8 mouse cellular contexts compared by ENCODE assay signal in the genomic region with DNA sequence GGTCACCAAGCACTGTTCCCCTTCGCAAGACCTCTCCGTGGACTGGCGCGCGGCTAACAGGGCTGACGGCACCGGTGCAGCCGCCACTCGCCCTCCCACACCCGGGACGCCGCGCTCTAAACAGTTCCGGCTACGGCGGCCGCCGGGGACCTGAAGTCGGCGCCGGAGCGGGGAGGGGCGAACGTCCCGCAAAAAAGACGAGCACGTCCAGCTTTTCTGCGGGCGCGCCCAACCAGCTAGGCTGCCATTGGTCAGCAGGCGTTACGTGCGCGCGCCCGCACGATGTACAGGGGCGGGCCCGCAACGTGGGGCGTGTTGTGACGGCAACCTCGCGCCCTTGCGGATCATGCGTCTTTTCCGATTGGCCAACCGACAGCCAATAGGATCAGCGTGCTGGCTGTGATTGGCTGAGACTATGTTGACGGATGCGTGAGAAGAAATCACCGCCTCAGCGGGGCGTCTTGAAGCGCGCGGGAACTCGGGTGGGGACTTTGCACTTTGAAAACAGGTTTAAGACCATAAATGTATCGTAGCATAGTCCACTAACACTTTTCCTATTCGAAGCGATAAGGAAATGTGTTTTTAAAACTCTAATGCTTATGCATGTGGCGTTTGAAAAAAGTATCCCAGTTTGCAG. TPM values are rescaled to one million over a fixed set of nuclear protein-coding genes. Genes with fewer than 3 reads are reported as not detected.
DNase-seq lines count a peak whose midpoint lies in the region; ATAC-seq lines count a peak whose summit lies in the region.

A gene (minus strand): TSS at position 134 of the 637 bp plus-strand sequence.
A gene (plus strand): TSS at position 431 of the 637 bp plus-strand sequence.

- H3K36me3 ChIP-seq in lung, embryonic 16.5 days (ENCODE audit: control insufficient read depth, insufficient read depth, low read length) = peaks cover 12% of the 10 kb centered on the region

- H3K4me3 ChIP-seq in lung, embryonic 16.5 days (ENCODE audit: low read length) = peak within 1 kb of the TSS; percentile 99

- peak within 1 kb of the TSS; percentile 90 for H3K4me2 ChIP-seq in lung, embryonic 16.5 days (ENCODE audit: low read depth, low read length)

- peak within 1 kb of the TSS; percentile 95 for H3K9ac ChIP-seq in lung, embryonic 16.5 days (ENCODE audit: low read length)

- no peaks in the 10 kb centered on the region for H3K9me3 ChIP-seq in lung, embryonic 16.5 days (ENCODE audit: control insufficient read depth, low read length)

- peak within 1 kb of the TSS; percentile 88 for H3K27ac ChIP-seq in lung, embryonic 16.5 days (ENCODE audit: low read length)

- peaks cover 16% of the 10 kb centered on the region for H3K4me1 ChIP-seq in lung, embryonic 16.5 days (replicated peaks; ENCODE audit: control insufficient read depth, insufficient read depth, low read length)

- WGBS in lung, embryonic 16.5 days = under 1% methylated on average over 51 of the region's 62 CpGs

- ATAC-seq in hematopoietic stem cell, adult 5-6 weeks (replicated peaks in 1 of 2; ENCODE audit: insufficient read depth in 1 of 2, low FRiP score in 2 of 2, low TSS enrichment in 1 of 2, low read depth in 1 of 2, poor library complexity in 2 of 2, severe bottlenecking in 2 of 2) = peak; percentile 92 to 93
- peak; percentile 98 for ATAC-seq in lung, embryonic 16.5 days (ENCODE audit: low read depth)

- H3K27me3 ChIP-seq in lung, embryonic 16.5 days (ENCODE audit: control insufficient read depth, insufficient read depth, low read depth, low read length) = no peaks in the 10 kb centered on the region

- DNase-seq in MEL-GATA-1-ER (ENCODE audit: extremely low read depth, low read depth) = peak; percentile 87
- peak; percentile 98 for DNase-seq in cerebellum, adult 8-10 months
- peak; percentile 98 for DNase-seq in forelimb bud, embryonic 11.5 days (ENCODE audit: low read depth, low spot score)
- DNase-seq in layer of hippocampus, adult 9-10 months (ENCODE audit: low spot score) = peak; percentile 98
- peak; percentile 93 for DNase-seq in ovary, postnatal 10 days (ENCODE audit: low spot score)
- peak; percentile 97 for DNase-seq in thymus, postnatal 10 days (ENCODE audit: low spot score in 2 of 2)

RNA-seq across cellular contexts. Expression of the first gene that starts in this region (rescaled TPM):
- total RNA-seq in hematopoietic stem cell, adult 5-6 weeks (2017) = 13.3 and 15.4 TPM in 2 replicates
- polyA plus RNA-seq in lung, embryonic 16.5 days (2015; fragmentation: Nextera tagmentation; extraction: Ambion mirVana) = 5.0 and 5.7 TPM in 2 replicates

RNA-seq across cellular contexts. Expression of the second gene that starts in this region (rescaled TPM):
- total RNA-seq in hematopoietic stem cell, adult 5-6 weeks (2017) = 35.1 and 41.3 TPM in 2 replicates
- 16.8 and 17.1 TPM in 2 replicates for polyA plus RNA-seq in lung, embryonic 16.5 days (2015; fragmentation: Nextera tagmentation; extraction: Ambion mirVana)

Comparison
In these comparisons a context has a peak if more than half of its experiments do, and no peak if none do; other contexts are left out.
1. Peak in every context shown above with its lines: DNase-seq, ATAC-seq, H3K4me3 ChIP-seq and H3K27ac ChIP-seq.